Mouse (Mus musculus): Measurements from ENCODE around the gene Adarb2.

- TF ChIP-seq POLR2A (IDR thresholded peaks at IDR 0.05; ENCODE audit: low read depth, low read length) (no peak), POLR2AphosphoS2 (IDR thresholded peaks at IDR 0.05; ENCODE audit: low read depth, low read length) (no peak), CTCF (conservative IDR thresholded peaks at IDR 0.05 in 1 of 2, IDR thresholded peaks at IDR 0.05 in 1 of 2; ENCODE audit: low read depth in 2 of 2, low read length in 2 of 2) (no peak), CHD2 (IDR thresholded peaks at IDR 0.05; ENCODE audit: low read length) (no peak), MAFK (IDR thresholded peaks at IDR 0.05; ENCODE audit: insufficient replicate concordance, low read length) (no peak), IRF4 (IDR thresholded peaks at IDR 0.05; ENCODE audit: low read depth, low read length) (no peak), EP300 (IDR thresholded peaks at IDR 0.05; ENCODE audit: low read length) (no peak), MAX (IDR thresholded peaks at IDR 0.05; ENCODE audit: low read length) (no peak), ZMIZ1 (IDR thresholded peaks at IDR 0.05; ENCODE audit: low read depth, low read length) (no peak), ELF1 (IDR thresholded peaks at IDR 0.05; ENCODE audit: low read depth, low read length) (no peak), JUND (conservative IDR thresholded peaks at IDR 0.05; ENCODE audit: low read depth, low read length) (no peak), TCF12 (IDR thresholded peaks at IDR 0.05; ENCODE audit: low read depth, low read length) (no peak), USF1 (IDR thresholded peaks at IDR 0.05; ENCODE audit: low read depth, low read length) (no peak), PAX5 (IDR thresholded peaks at IDR 0.05; ENCODE audit: low read length) (no peak)
Measured at GRCm38 (mm10) chr13:8737139-8737865, 534.6 kb downstream of the Adarb2 start.
